Mouse (Mus musculus) small intestine, adult 2 months (tissue): ENCODE results near the gene Brsk1.

Experiments
- CTCF ChIP-seq: fragments of 200-500 bp; IDR thresholded peaks from 2 replicates; pipeline ENCODE4 v1.5.1; 2012; ENCODE audit warnings: low read depth, mild to moderate bottlenecking, control low read depth, inconsistent platforms, low read length, moderate library complexity, mixed read lengths; ENCODE audit not compliant: insufficient replicate concordance, insufficient read length; ENCODE audit errors: extremely low read depth
- POLR2A ChIP-seq: fragments of 200-500 bp; IDR thresholded peaks from 2 replicates; pipeline ENCODE4 v1.6.1; 2012; ENCODE audit warnings: low read depth, mild to moderate bottlenecking, control low read depth, inconsistent platforms, low read length, moderate library complexity

- TF ChIP-seq POLR2A (no peak), CTCF (no peak)
These were observed 49.2 kb upstream of the Brsk1 start for GRCm38 (mm10) chr7:4641155-4641554.
